Mouse (Mus musculus): ENCODE results near the gene Upp2.

The Upp2 gene

DNA sequence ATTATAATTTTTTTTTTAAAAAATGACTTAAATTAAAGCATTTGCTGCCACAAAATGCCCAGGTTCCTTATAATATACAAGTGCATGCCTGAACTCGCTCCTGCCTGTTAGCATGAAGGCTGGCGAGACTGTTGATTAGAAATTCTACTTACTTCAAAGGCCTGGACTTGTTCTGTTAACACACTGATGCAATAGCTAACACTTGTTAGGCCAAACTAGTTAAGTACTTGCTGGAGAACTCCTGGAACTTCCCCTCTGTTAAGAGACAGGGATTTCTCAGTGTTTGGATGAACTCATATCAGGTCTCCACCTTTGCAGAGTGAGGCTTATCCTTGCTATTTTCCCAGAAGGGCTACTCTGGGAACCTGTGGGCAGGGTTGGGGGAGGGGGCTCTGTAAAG lies 105.4 kb downstream of the Upp2 start:
- ATAC-seq (ENCODE audit: low TSS enrichment), result no peak

DNA sequence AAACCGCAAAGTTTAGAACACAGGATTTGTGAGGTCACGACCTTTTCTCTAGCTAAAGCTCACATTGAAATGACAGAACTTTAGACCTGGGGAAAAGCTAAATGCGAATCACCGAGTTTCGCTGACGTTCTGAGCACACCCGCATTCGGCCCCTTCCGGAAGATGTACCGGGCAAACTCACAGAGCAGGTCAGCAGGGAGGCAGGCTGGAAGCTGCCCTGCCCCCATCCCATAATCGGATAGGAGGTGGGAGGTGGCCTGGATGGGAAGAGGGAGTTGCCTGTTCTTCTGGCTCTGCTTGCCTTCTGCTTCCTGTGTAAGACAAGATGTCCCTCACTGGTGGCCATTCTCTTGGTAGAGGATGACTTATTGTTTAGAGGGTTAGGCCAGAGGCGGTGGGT lies 112.9 kb downstream of the Upp2 start:
- ATAC-seq (ENCODE audit: low TSS enrichment), result no peak

DNA sequence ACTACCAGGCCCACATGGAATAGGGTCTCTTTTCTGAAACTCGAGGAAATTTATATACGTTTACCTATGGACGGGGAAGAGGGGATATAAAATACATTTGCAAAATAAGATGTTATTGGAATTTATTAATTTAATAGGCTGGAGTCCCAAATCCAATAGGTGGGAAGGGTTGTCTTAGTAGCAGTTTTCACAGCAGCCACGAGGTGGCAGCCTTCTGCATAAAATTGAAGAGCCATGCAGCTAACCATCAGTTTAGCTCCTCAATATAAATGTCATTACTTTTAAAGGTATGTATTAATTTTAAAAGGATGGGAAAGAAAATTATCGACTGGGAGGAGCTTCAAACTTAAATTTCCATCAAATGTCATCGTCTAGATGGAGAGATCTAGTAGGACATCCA lies 113.7 kb downstream of the Upp2 start:
- ATAC-seq (ENCODE audit: low TSS enrichment), result peak; percentile 83

DNA sequence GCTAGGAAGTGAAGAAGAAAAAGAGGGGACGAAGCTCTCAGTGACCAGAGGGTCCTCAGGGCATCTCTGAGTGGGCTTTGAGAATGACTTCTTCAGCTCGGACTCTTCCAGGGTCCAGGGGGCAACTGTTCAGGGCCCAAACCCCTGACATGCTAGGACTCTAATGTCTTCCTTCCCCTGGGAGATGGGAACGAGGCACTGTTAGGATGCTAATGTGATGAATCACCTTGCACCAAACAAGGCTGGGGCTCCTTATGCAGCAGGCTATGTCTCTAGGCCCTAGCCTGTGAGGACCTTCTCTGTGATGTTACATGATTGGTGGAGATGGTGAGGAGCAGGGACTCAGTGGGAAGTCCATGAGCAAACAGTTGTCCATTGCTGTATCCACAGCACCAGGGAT lies 114.3 kb downstream of the Upp2 start:
- peak; percentile 23; the same call in 1 of the 2 replicates for ATAC-seq (ENCODE audit: low TSS enrichment)

DNA sequence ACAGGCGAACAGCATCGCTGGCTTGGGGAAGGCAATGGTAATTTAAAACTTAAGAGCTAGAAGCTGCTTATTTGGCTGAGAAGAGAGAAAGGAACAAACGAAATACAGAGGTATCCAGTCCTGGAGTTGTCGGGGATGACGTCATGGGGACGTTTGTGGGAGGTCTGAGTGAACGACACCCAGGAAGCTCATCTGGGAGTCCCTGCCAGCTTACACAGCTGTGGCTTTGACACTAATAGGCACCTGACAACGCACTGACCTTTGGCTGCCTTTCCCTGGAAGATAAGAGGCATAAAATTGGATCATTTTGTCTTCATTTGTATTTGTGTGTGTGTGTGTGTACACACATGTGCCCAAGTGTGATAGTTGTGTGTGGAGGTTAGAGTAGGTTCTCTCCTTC lies 130.4 kb downstream of the Upp2 start:
- ATAC-seq (ENCODE audit: low TSS enrichment), result no peak

DNA sequence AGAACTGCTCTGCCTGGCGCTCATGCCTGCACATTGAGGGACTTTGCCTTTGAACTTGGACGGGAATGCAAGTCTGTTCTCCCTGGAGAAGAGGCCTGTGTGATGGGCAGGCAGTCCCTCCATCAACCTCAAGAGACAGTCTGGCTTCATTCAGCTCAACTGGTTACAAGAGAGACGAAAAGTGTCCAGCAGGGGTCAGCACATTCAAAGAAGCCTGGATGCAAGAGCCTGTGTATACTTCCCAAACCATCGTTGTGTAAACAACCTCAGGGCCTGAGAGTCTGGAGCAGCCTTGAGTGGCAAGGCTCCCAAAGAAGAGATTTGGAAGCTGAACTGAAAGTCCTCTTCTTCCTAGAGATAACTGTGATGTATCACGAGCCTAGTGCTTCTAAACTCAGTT lies 132.8 kb downstream of the Upp2 start:
- ATAC-seq (ENCODE audit: low TSS enrichment), result peak; percentile 95

DNA sequence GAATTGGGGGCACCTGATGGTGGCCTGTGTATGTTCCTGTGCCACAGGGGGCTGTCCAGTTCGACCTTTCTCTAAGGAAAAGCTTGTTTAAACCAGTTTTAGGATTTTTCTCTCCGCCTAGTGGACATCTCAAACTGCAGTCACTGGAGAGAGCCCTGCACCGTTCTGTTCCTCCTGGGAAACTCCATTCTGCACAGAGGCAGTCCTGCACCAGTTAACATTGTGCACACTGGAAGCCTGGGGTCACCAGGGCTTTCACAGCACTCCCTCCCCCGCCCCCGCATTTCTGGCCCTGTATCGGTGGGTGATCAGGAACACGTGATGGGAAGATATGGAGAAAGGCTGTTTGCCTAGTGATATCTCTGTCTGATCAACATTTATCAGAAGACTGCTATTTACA lies 133.3 kb downstream of the Upp2 start:
- no peak for ATAC-seq (ENCODE audit: low TSS enrichment)

DNA sequence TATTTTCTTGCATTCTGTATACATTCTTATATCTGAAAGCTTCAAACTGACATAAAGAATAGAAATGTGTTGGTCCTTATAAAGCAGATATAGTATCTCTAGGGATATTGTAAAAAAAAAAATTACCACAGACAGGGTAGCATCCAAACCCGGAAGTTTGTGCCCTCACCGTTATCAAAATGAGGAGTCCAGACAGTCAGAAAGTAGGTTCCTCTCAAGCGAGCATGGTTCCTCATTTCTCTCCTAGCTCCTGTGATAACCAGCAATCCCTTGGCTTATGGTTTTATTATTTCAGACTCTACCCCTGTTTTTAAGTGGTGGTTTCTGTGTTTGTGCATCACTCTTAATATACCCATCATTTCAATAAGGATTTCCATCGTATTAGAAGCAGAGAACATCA lies 134.5 kb downstream of the Upp2 start:
- ATAC-seq (ENCODE audit: low TSS enrichment), result no peak

DNA sequence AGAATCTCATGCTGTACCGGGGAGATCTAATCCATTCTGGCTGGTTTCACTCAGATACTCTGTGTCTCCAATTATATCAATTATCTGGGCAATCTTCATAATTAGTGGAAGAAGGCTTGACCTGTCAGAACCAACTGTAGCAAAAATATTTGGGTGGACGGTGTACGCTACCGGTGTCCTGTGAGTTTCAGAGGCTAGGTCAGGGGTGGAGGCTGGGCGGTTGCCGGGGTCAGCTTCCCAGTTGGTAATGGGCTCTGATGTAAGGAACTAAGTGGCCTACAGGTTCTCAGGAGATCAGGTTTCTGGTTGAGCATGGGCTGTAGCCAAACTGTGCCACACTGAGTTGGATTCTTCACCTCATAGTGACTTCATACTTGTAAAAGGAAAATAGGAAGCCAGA lies 136.1 kb downstream of the Upp2 start:
- ATAC-seq (ENCODE audit: low TSS enrichment), result no peak

DNA sequence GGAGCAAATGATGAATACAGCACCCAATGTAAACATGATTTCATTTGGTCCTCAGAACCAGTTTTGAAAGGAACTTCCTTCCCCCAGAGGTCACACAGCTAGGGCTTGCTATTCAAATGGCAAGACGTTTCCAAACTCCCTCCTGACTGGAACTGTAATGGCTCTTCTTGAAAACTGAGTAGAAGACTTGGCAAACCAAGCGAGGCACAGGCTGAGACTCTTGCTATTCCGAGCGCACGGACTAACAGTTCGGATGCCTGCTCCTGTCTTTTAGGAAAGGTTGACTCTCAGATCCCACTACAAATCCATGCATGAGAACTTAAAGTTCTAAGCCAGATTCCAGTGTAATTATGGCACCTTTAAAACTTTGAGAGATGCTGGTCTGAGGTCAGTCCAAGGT lies 136.5 kb downstream of the Upp2 start:
- no peak for ATAC-seq (ENCODE audit: low TSS enrichment)

DNA sequence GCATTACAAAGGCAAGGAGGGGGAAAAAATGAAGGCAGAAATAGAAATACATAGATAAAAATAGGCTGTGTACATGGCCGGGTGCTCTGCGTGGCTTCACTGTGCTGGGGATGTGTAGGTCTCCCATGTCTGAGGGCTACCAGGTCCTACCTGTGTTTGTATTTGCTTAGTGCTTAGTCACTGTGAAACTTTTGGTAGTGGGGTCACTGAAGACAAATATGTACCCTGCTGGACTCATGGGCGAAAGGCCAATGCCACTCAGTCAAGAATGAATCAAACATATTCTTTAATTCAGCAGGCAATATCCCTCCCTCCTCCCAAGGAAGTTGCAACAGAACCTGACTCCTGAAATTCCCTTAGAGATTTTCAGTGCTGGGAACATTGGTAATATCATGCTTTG lies 137.5 kb downstream of the Upp2 start:
- no peak for ATAC-seq (ENCODE audit: low TSS enrichment)

DNA sequence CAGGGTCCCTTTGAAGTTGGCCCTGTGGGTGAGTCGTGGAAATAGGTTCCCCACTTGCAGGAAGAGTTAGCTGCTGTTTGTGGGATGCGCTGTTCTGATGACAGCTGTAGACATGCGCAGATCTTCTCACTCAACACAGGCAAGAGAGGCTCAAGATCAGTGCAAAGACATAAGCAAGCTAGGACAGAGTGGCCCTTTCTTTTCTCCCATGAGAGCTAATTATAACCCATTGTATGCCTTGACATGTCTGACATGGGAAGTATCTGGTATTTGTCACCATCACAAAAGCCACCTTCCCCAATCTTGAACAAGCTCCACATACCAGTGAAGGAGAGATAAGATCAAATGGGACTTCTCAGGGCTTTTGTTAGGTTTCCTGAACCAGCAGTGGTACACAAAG lies 140.6 kb downstream of the Upp2 start:
- no peak for ATAC-seq (ENCODE audit: low TSS enrichment)

DNA sequence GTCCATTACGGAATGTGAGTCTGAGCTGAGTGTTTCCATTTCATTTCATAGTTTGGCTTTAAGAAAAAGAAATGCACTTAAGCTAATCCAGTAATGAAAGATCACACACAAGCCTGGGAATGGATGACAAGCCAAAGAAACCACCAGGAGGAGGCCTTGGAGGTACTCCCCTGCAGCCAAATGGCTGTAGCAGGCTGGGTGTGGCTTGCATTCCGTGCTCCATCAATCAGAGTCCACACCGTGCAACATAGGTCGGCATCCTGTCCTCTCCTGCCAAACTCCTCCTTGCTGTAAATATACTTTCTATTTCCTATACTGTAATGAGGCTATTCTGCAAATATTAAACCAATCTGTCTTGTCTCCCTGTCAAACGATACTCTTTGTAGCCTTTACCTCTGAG lies 143.1 kb downstream of the Upp2 start:
- ATAC-seq (ENCODE audit: low TSS enrichment), result no peak

DNA sequence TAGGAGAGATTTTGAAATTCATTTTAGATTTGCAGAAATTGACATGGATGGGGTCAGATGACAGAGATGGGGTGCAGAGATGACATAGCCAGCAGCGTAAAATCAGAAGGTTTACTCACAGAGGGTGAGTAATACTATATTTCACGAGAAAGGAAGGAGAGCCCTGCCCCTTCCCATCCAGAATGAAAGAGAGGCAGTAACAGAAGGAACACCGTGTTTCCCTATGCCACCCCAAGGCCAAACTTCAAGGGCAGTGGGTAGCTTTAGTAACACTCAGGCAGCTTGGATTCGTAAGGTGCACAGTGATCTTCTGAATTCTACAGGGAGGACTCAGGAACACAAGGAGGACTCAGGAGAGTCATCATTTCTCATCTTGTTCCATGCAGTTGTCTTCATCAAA lies 144.0 kb downstream of the Upp2 start:
- no peak for ATAC-seq (ENCODE audit: low TSS enrichment)

DNA sequence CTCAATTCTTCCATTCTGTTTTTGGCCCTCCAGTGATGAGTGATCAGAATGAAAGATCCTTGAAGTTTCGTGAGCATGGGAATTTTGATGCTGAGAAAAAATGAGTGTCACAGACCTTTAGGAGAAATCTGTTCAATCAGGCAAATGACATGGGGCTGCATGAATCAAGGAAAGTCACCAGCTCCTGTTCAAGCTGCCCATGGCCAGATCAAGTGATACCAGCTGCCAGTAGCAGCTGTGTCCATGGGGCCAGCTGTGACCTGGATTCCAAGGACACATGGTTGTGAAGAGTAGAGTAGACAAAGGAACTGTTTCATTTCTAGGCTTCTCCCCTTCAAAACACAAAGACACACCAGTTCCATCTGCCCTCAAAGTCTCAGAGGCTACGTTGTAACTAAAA lies 144.4 kb downstream of the Upp2 start:
- ATAC-seq (ENCODE audit: low TSS enrichment), result 0 out of 2 replicates have a peak, but pooled peaks have one; percentile 20

DNA sequence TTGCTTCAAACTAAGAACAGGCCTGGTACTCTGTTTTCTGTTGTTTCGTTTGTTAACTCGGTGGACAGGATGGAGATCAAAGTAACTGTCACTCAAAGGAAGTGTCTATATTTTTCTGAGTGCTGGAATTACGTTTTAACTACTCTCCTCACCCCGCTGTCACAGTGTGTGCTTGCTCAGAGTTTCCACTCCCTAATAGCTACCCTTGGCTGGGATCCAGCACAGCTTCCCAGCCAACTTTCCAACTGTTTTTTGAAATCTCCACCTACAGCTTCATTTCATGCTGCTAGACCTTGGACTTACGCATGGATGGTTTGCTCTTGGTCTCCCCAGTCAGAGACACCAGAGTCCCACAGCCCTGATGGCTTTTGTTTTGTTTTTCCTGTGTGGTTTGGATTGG lies 144.8 kb downstream of the Upp2 start:
- ATAC-seq (ENCODE audit: low TSS enrichment), result peak; percentile 23; the same call in 1 of the 2 replicates

DNA sequence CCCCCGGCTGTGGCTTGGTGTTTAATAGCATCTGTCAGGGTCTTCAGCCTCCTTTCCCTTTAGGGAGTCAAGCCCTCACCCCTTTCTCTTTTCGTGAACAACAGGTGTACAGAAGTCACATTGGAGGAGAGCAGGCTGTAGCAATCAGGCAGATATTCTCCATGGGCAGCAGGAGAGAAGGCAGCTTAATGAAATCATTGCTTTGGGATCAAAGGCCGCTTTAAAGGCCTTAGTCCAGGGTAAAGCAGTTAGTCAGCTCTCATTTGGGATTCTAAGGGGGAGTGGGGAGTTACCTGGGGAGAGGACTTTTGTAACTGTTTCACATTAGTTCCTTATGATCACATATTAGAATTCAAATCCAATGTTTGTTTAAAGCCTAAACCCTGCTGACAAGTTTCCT lies 150.8 kb downstream of the Upp2 start:
- ATAC-seq (ENCODE audit: low TSS enrichment), result no peak

DNA sequence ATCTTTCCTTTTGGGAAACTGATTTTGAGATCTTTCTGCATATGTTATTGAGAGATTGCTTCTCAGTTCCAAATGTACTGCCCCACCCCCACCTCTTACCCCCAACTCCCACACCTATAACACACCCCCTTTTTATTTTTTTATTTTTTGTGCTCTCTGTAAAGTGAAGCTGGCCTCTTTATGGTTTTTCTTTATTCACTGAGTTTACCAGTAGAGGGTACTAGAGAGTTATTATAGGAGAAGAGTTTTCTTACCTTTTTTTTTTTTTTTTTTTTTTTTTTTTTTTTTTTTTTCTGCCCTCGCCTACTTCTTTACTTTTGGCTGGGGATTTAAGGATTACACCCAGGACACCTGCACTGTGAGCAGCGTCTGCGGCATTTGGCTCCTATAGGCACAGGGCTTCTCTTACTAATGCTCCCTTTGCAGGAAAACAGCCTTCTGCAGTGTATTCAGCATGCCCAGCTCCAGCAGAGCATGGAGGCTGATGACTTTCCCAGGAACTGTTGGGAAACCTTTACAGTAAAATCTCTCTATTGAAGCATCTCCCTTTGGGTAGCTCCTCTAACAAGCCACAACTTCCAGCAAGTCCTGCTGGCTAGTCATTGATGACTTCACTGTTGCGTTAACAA lies 170.2 kb downstream of the Upp2 start:
- peak; percentile 92 for ATAC-seq (ENCODE audit: low TSS enrichment)

DNA sequence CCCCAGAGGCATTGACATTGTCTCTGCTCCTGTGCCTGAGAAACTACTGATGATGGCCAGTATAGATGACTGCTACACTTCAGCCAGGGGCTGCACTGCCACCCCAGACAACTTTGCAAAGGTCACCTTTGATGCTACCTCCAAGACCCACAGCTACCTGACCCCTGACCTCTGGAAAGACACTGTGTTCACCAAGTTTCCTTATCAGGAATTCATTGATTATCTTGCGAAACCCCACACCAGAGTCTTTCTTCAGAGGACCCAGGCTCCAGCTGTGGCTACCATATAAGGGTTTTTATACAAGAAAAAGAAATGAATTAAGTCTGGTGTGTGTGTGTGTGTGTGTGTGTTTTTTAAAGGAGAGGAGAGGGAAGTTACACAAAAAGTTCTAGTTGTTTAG lies 174.1 kb downstream of the Upp2 start:
- ATAC-seq (ENCODE audit: low TSS enrichment), result no peak

DNA sequence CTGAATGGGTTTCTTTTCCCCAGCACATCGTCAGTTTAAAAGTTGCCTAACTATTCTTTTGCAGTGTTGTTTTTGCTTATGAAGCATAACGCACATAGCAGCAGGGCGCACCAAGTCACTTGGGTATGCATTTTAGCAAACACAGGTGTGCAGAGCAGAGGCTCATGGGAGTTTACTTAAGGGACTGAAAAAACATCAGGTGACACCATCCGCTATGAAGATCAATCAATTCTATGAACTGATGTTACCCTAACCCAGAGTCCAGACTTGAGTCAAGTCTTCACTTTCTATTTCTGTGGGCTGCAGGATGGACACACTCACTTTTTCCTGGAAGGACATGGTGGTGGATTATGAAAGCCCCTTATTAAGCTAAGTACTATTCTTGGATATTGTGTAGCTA lies 174.9 kb downstream of the Upp2 start:
- no peak for ATAC-seq (ENCODE audit: low TSS enrichment)

DNA sequence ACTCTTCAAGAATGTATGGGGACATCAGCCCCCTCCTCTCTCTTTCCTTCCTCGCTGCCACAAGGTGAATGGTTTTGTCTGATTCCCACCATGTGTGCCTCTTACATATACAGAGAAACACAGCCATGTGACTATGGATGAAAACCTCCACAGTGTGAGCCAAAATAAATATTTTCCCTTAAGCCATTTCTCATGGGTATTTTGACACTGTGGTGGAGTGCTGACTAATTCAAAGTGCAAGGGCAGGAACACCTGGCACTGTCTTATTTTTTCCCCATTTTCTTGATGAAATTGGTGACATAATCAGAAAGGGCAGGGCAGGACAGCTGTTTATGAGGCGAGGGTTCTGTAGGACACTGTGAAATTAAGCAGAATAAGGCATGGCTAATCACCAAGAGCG lies 176.3 kb downstream of the Upp2 start:
- ATAC-seq (ENCODE audit: low TSS enrichment), result no peak

DNA sequence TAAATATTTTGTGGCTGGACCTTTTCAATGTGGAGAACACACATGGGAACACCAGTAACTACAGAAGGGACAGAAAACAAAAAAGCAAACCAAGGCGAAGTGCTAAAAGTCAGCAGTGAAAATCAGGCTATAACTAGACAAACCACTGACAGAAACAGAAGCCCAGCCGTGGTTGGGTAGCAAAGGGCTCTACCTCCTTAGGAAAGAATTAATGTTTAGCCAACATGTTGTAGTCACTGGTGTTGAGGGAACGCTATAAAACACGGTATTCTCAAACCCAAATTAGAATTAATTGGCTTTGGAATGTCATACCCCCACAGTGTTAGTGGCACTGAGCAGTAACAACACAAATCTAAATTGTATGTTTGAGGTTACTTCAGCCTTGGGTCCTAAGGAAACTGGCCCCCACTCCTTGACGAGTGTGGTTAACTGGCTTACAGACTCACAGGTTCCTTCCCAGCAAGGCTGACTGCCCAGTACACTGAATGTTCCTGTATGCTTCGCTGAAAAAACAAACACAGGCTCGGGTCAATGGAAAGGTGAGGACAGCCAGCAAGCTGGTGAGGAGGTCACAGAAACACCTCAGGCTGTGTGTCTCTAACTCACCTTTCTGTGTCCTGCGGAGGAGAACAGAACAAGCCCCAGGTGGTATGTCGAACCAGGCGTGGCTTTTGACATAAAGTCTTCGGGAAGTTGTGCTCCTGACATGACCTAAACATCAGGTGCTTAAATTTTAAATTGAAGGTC lies 180.6 kb downstream of the Upp2 start:
- no peak for ATAC-seq (ENCODE audit: low TSS enrichment)

DNA sequence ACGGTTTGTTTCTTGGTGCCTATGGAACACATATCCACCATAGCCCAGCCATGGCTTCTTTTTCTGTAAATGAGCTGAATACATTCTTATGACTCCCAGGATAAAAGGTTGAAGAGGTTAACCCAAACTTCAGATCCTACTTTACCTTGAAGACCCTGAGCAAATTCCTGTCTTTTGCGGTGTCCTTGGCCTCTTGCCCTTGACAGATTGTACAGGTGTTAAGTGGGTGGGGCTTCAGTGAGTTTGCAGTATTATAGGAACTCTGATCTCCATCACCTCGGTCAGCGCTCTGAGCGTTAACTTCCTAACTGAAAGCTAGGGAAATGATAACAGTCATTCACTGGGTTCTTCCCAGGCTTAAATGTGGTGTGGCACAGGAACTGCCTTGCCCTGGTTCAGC lies 181.2 kb downstream of the Upp2 start:
- ATAC-seq (ENCODE audit: low TSS enrichment), result no peak

DNA sequence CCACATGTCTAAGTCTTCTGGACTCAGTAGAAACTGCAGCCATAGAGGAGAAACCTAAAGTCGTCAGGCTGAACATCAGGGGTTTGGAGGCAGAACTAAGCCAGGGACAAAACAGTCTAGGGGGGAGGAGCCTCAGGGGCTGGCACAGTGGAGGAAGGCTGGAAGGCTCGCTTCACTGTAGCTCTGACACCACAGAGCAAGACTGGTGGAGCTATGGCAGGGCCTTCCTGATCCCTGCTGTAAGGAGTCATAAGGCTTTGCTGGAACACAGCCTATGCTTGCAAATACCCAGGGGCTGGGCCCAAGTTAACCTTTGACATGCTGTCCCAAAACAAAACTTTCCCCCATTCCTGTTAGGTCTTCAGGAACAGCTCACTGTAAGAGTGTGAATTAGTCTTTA lies 185.8 kb downstream of the Upp2 start:
- ATAC-seq (ENCODE audit: low TSS enrichment), result no peak

Data from frontal cortex, adult (tissue).